Mouse (Mus musculus) thymus, postnatal 0 days (tissue): ENCODE measurements around the gene Adgrv1. TPM values are rescaled to one million over a fixed set of nuclear protein-coding genes. Genes with fewer than 3 reads are reported as not detected.

Experiments
- DNase-seq: peaks from one replicate; pipeline ENCODE4 v3.0.0-alpha.2; 2015; ENCODE audit warnings: low spot score
- polyA plus RNA-seq: library from polyadenylated mRNA; unstranded; fragments of >200 nt; fragmentation: Nextera tagmentation; extraction: Ambion mirVana; gene quantifications from 2 replicates; pipeline ENCODE4 v1.2.1, GENCODE M21; 2015

The Adgrv1 gene
- polyA plus RNA-seq, 1 experiment from 2014 or later: 0.55 TPM

GRCm38 (mm10) chr13:81144434-81144833 lies 488.5 kb downstream of the Adgrv1 start:
- DNase-seq: no peak

- DNase-seq: no peak
Measured at GRCm38 (mm10) chr13:81142268-81142884, 490.6 kb downstream of the Adgrv1 start.

- DNase-seq: no peak
Measured at GRCm38 (mm10) chr13:81136652-81137422, 496.1 kb downstream of the Adgrv1 start.

GRCm38 (mm10) chr13:81135953-81136352 lies 497.0 kb downstream of the Adgrv1 start:
- no peak for DNase-seq

- no peak for DNase-seq
Measured at GRCm38 (mm10) chr13:81134412-81134811, 498.5 kb downstream of the Adgrv1 start.

- no peak for DNase-seq
Measured at GRCm38 (mm10) chr13:81133336-81133735, 499.6 kb downstream of the Adgrv1 start.

GRCm38 (mm10) chr13:81132691-81133090 lies 500.3 kb downstream of the Adgrv1 start:
- no peak for DNase-seq

- no peak for DNase-seq
Measured at GRCm38 (mm10) chr13:81131860-81132259, 501.1 kb downstream of the Adgrv1 start.

GRCm38 (mm10) chr13:81130742-81131524 lies 502.0 kb downstream of the Adgrv1 start:
- no peak for DNase-seq

- no peak for DNase-seq
Measured at GRCm38 (mm10) chr13:81125846-81126245, 507.1 kb downstream of the Adgrv1 start.

GRCm38 (mm10) chr13:81122238-81122637 lies 510.7 kb downstream of the Adgrv1 start:
- no peak for DNase-seq

- DNase-seq: no peak
Measured at GRCm38 (mm10) chr13:81110479-81110878, 522.5 kb downstream of the Adgrv1 start.

GRCm38 (mm10) chr13:81109676-81110075 lies 523.3 kb downstream of the Adgrv1 start:
- no peak for DNase-seq

GRCm38 (mm10) chr13:81108526-81109302 lies 524.2 kb downstream of the Adgrv1 start:
- DNase-seq: no peak

- no peak for DNase-seq
Measured at GRCm38 (mm10) chr13:81107436-81107835, 525.5 kb downstream of the Adgrv1 start.

GRCm38 (mm10) chr13:81103794-81104193 lies 529.2 kb downstream of the Adgrv1 start:
- DNase-seq: no peak

- DNase-seq: no peak
Measured at GRCm38 (mm10) chr13:81096424-81096823, 536.5 kb downstream of the Adgrv1 start.

GRCm38 (mm10) chr13:81094513-81094912 lies 538.4 kb downstream of the Adgrv1 start:
- no peak for DNase-seq

- DNase-seq: no peak
Measured at GRCm38 (mm10) chr13:81090051-81090836, 542.7 kb downstream of the Adgrv1 start.

- no peak for DNase-seq
Measured at GRCm38 (mm10) chr13:81086969-81087682, 545.8 kb downstream of the Adgrv1 start.
